Mouse (Mus musculus): Measurements from ENCODE around the gene Slc23a4. TPM values are rescaled to one million over a fixed set of nuclear protein-coding genes. Genes with fewer than 3 reads are reported as not detected.

The Slc23a4 gene
- polyA plus RNA-seq, 1 experiment, result not detected

DNA sequence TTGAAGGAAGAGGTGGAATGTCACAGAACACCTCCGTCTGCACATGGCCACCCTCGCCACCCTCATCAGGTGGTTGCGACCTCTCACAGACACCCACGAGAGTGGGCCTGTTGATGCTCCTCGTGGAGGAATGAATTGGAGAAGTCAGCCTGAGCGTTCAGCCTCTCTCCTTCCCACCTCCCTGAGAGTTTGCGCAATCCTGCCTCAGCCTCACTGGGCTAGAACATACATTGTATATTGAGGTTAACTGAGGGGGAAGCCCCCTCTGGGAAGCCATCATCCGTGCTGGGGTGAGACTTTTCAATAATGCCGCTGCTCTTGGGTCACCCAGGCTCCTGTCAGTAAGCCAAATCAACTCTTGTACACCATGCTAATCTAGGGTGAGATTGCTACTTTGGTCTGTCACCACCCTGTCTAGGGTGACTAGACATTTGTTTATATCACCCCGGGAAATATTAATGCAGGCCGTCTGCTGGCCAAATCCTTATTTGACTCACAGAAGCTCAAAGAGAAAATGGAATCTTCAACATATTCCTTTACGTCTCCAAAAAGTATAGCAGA is 1.0 kb downstream of the Slc23a4 start:
- Histone ChIP-seq H3K4me3 (ENCODE audit: insufficient read depth, low read depth, low read length) (no peak overlapping the region), H3K27ac (replicated peaks; ENCODE audit: low read depth, low read length) (no peak overlapping the region)

DNA sequence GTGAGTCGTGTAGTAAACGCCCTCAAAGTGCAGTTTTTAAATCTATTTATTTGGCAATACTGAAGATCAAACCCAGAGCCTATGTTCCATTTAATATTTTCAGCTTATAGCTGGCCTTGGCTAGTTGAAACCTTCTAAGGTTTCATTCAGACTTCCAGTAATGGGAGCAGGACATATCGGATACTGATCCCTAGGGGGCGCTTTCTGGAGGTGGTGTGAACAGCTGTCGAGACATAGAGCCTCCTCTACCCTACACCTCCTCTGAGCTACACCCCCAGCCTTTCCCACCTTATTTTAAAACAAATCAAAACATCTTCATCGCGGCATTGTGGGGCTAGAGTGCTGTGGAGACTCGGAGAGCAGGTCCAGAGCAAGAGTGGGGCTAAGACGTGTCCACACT is 7.5 kb downstream of the Slc23a4 start:
- Histone ChIP-seq H3K4me1 (ENCODE audit: control insufficient read depth, insufficient read depth, insufficient read length, low read length) (no peaks in the 10 kb centered on the region), H3K4me3 (ENCODE audit: insufficient read depth, low read depth, low read length) (no peak overlapping the region)

More for the DNA sequence above, 1.0 kb downstream of the Slc23a4 start:
- H3K4me1 ChIP-seq (ENCODE audit: control insufficient read depth, insufficient read depth, insufficient read length, low read length), result no peaks in the 10 kb centered on the region; the same call in 1 of the 2 replicates

DNA sequence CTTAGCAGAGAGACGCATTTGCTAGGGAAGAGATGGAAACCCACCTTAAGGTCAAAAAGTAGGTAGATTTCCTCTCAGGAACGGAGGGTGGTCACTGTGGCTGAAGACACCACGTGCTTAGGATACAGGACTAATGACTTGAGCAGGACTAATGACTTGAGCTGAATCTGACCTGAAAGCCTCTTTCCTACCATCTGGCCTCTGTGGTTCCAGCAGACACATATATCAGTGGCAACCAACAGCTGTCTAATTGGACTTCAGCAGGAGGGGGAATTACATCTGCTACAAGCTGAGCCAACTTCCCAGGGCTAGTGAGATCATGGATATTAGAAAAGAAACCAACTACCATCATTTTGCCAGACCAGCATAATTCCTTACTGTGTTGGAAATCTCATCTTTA is 8.9 kb downstream of the Slc23a4 start:
- H3K4me3 ChIP-seq (ENCODE audit: insufficient read depth, low read depth, low read length), result no peak overlapping the region
- H3K4me1 ChIP-seq (ENCODE audit: control insufficient read depth, insufficient read depth, insufficient read length, low read length), result no peaks in the 10 kb centered on the region
- H3K27ac ChIP-seq (replicated peaks; ENCODE audit: low read depth, low read length), result no peak overlapping the region

More for the DNA sequence above, 7.5 kb downstream of the Slc23a4 start:
- no peak overlapping the region for H3K27ac ChIP-seq (replicated peaks; ENCODE audit: low read depth, low read length)

DNA sequence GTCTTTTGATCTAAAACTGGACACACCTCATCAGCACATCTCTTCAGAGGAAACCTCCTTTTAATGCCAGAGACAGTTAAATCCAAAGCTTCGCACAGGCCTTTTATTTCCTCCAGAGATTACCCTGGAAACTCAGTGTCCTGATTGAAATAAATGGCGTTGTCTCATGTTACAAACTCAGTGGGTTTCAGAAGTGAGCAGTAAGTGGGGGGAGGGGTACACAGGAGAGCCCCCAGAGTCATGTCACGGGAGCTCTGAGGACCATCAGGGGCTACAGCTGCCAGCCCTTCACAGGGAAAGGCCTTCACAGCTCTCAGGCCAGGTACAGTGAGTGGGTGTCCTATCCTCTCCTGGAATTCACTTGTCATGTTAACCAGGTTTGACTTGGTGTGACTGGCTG is 17.0 kb downstream of the Slc23a4 start:
- no peak overlapping the region for H3K27ac ChIP-seq (replicated peaks; ENCODE audit: low read depth, low read length)
- no peak overlapping the region for H3K4me3 ChIP-seq (ENCODE audit: insufficient read depth, low read depth, low read length)
- no peaks in the 10 kb centered on the region for H3K4me1 ChIP-seq (ENCODE audit: control insufficient read depth, insufficient read depth, insufficient read length, low read length)

DNA sequence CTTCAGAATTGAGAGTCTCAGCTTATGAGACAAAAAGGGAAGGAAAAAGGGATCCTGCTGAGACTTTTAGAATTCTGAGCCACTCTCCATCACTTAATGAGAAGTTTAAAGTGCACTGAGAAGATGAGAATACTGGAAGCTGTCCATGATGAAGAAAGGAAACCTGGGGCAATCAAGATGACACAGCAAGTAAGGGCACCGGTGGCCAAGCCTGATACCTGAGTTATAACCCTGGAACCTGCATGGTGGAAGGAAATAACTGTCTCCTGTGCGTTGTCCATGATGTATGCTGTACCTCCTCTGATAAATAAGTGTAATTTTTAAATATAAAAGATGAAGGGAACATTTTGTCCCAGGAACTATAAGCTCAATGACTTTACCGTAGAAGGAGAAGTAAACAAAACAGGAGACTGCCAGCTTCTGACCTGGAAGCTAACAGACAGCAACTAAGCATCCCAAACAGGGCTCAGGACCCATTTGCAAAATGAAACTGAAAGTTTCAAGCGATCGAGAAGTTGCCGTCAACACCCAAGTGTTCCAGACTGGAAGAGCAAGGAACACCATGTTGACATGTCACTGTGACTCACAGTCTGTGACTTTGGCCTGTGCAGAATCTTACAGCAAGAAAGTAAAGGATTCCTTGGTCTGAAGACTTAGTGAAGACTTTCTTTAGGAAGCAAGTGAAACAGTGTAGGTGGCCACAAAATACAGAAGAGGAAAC is 22.2 kb downstream of the Slc23a4 start:
- Histone ChIP-seq H3K4me3 (ENCODE audit: insufficient read depth, low read depth, low read length) (no peak overlapping the region; the same call in 1 of the 2 replicates), H3K4me1 (ENCODE audit: control insufficient read depth, insufficient read depth, insufficient read length, low read length) (no peaks in the 10 kb centered on the region), H3K27ac (replicated peaks; ENCODE audit: low read depth, low read length) (no peak overlapping the region)

DNA sequence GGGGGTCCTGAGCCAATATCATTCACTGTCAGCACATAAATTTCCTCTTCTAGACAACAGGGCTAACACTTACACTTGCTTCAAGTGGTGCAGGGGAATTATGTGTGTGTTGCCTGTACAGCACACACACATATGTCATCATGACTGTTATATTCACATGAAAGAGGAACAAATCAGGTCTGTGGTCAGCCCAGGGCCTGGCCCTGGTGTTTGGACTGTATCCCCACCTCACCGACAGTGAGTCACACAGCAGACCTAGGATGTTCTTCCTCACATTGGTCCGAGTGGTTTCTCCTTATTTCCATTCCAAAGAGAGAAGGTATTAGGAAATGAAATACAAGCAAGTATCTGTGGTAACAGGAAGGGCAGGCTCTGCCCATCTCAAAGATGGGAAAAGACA is 23.7 kb downstream of the Slc23a4 start:
- H3K27ac ChIP-seq (replicated peaks; ENCODE audit: low read depth, low read length), result no peak overlapping the region
- no peak overlapping the region for H3K4me3 ChIP-seq (ENCODE audit: insufficient read depth, low read depth, low read length)
- H3K4me1 ChIP-seq (ENCODE audit: control insufficient read depth, insufficient read depth, insufficient read length, low read length), result no peaks in the 10 kb centered on the region

DNA sequence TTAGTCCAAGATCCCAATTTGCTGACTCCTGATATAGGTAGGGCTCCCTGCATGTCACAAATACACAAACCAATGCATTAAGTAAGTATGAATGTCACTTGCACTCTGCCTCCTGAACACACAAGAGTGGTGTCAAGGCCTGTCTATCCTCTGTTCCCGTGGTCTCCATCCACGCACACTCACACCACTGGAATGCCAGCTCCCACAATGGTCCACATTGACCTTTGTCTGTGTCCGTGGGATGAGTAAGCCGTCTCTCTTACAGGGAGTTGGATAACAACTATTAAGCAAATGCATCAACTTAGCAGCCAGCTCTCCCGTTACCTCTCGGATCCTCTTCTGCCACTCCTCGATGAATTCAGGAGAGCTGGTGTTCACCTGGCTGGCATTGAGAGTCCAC is 29.1 kb downstream of the Slc23a4 start:
- Histone ChIP-seq H3K4me3 (ENCODE audit: insufficient read depth, low read depth, low read length) (no peak overlapping the region), H3K27ac (replicated peaks; ENCODE audit: low read depth, low read length) (no peak overlapping the region)

DNA sequence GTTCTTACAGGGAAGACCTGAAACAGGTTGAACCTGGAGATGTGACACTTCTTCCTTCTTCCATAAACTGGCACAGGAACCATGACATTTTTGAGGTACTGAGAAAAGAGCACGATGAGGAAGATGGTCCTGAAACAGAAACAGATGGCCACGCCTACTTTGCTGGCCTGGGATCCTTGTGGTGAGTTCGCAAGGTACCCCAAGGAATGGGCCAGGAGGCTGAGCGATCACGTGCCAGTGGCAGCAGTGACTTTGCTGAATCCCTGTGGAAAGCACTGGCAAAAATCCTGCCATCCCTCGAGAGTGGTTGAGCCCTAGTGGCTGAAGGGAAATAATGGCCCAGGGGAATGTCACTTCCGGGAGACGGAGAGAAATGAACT is 32.4 kb downstream of the Slc23a4 start:
- H3K4me3 ChIP-seq (ENCODE audit: insufficient read depth, low read depth, low read length), result no peak overlapping the region
- no peak overlapping the region for H3K27ac ChIP-seq (replicated peaks; ENCODE audit: low read depth, low read length)
- H3K4me1 ChIP-seq (ENCODE audit: control insufficient read depth, insufficient read depth, insufficient read length, low read length), result peaks cover 7% of the 10 kb centered on the region; the same call in 1 of the 2 replicates

More for the DNA sequence above, 29.1 kb downstream of the Slc23a4 start:
- peaks cover 5% of the 10 kb centered on the region; the same call in 1 of the 2 replicates for H3K4me1 ChIP-seq (ENCODE audit: control insufficient read depth, insufficient read depth, insufficient read length, low read length)

DNA sequence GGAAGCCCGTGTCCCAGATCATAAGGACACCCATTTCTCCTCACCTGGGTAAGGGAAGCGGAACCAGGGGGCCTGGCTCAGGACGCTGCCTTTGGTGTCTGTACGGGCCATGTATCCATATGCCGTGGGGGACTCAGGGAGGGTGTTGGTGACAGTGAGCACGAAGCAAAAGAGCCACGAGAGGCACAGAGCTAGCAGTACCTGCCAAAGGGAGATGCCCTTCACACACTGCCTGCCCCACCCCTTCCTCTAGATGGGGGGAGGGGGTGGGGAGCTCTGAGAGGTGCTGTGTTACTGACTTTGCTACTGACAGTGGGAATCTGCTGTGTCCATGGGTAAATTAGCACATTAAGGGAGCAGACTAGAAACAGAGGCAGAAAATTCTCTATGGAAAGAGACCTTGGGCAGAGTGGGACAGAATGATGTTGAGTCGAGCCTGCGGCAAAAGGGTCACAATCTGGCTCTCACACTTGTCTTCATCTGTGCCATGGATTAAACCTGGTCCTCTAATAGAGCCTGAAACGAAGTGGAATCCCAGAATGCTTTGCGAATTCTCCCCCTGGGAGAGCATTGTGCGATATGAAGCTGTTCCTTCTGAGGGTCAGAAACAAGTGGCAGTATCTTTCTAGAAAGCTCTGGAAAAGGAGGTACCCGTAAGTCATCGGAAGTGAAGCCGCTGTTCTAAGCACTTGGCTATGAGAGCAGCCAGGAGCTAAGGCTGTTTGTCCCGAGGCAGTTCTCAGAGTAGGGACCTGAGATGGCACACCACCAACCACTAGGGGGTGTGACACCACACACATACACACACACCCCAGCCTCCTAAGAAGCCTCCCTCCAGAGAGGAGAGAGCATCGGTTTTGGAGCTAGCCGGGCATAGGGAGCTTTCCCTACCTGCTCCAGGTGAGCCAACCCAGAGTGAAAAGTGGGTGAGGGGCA is 33.0 kb downstream of the Slc23a4 start:
- H3K4me1 ChIP-seq (ENCODE audit: control insufficient read depth, insufficient read depth, insufficient read length, low read length), result peaks cover 7% of the 10 kb centered on the region; the same call in 1 of the 2 replicates
- H3K4me3 ChIP-seq (ENCODE audit: insufficient read depth, low read depth, low read length), result 0 out of 2 replicates have a peak overlapping the region, but pooled peaks have one; percentile 17
- no peak overlapping the region for H3K27ac ChIP-seq (replicated peaks; ENCODE audit: low read depth, low read length)

DNA sequence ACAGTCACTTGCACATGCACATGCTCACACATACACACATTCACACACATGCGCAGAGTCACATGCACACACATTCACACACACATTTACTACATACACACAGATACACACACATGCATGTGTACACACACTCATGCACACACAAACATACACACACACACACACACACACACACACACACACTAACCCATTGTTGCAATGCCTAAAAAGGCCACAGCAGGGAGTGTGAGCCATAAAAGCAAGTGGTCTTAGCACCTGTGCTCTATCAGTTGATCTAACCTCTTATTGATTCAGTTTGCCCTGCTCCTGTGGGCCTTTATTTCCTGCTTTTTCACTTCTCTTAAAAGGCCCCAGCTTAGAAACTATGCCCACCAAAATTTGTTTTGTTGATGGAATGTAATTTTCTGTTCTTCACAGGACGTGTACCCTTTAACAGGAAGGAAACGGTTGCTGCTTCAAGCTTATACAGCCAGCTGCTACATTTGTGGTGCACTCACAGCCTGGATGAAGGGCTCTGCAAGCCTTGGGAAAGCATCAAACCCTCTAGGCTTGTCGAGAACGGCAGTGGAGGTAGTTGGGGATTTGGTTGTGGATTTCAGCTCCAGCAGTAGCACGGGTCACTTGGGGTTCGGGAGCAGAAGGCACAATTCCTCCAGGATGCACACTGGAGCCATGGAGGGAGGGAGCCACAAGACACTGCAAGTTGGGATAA is 36.1 kb downstream of the Slc23a4 start:
- Histone ChIP-seq H3K4me1 (ENCODE audit: control insufficient read depth, insufficient read depth, insufficient read length, low read length) (peaks cover 7% of the 10 kb centered on the region; the same call in 1 of the 2 replicates), H3K4me3 (ENCODE audit: insufficient read depth, low read depth, low read length) (no peak overlapping the region), H3K27ac (replicated peaks; ENCODE audit: low read depth, low read length) (no peak overlapping the region)

DNA sequence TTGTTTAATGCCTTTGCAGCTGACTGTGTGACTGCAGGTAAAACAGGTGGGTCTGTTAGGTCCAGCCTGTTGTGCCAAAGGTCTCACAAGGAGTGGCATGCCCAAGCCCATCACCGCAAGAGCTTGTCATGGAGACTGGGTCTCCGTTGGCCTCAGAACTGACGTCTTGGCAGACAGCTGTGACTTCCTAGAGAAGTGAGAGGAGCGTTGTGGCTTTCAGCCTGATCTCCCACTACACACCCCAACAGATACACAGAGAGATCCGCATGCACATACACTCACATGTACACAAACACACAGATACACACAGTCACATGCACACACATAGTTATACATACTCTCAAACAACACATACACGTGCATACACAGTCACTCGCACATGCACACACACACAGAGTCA is 36.7 kb downstream of the Slc23a4 start:
- no peak overlapping the region for H3K27ac ChIP-seq (replicated peaks; ENCODE audit: low read depth, low read length)
- peaks cover 7% of the 10 kb centered on the region; the same call in 1 of the 2 replicates for H3K4me1 ChIP-seq (ENCODE audit: control insufficient read depth, insufficient read depth, insufficient read length, low read length)
- no peak overlapping the region for H3K4me3 ChIP-seq (ENCODE audit: insufficient read depth, low read depth, low read length)

DNA sequence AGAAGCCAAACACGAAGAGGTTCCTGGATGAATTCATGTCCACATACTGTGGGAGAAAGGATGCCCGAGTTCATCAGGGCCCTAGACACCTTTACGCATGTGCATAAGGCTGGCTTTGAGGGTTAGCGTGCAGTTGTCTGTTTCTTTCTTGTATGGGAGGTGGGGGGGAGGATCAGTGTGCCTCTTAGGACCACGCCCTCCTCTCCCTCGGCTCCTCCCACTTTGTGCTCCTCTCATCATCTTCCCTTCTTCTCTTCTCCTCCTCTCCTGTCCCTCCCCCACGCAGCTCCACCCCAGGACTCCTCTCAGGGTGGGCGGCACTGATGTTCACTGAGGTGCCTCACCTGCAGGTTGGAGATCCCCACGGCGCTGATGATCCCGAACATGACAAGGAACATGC is 39.7 kb downstream of the Slc23a4 start:
- Histone ChIP-seq H3K4me1 (ENCODE audit: control insufficient read depth, insufficient read depth, insufficient read length, low read length) (peaks cover 2% of the 10 kb centered on the region; the same call in 1 of the 2 replicates), H3K4me3 (ENCODE audit: insufficient read depth, low read depth, low read length) (no peak overlapping the region), H3K27ac (replicated peaks; ENCODE audit: low read depth, low read length) (no peak overlapping the region)

DNA sequence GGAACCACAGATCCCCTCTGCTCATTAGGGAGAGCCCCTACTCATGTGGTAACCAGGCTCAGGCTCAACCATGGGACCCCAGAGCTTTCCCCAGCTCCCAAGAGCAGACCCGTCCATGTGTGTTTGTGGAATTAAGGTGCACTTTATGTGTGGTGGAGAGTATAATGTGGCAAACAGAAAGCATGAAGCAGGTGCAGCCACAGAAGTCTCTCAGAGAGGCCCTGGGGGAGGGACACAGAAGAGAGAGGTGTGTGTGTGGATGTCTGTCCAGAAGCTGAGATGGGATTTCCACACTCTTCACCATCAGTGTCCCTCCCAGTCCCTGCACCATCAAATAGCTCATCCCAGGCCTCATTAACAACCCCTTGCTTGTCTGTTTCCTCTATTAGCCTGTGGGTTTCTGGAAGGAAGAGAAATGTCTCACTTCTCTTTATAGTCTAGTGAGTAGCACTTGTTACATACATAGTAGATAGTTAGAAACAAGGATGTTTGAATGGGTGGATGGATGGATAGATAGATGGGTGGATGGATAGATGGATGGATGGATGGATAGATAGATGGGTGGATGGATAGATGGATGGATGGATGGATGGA is 41.6 kb downstream of the Slc23a4 start:
- no peak overlapping the region for H3K27ac ChIP-seq (replicated peaks; ENCODE audit: low read depth, low read length)
- H3K4me3 ChIP-seq (ENCODE audit: insufficient read depth, low read depth, low read length), result no peak overlapping the region
- H3K4me1 ChIP-seq (ENCODE audit: control insufficient read depth, insufficient read depth, insufficient read length, low read length), result no peaks in the 10 kb centered on the region

DNA sequence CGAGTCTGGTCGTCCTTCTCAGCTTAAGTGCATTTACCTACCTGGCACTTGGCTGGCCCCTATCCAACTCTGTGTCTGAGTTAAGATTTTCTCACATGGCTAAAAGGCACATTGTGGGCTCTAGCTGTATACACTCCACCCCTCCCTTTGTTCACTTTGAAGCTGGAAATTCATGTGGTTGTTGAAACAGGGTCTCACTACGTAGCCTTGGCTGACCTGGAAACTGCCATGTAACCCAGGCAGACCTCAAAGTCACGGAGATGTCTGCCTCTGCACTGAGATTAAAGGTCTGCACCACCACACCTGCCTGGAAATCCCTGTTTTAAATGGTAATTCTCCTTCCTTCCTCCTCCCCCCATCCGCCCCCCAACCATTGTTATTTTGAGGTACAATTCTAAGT is 44.7 kb downstream of the Slc23a4 start:
- Histone ChIP-seq H3K4me1 (ENCODE audit: control insufficient read depth, insufficient read depth, insufficient read length, low read length) (peaks cover 4% of the 10 kb centered on the region; the same call in 1 of the 2 replicates), H3K4me3 (ENCODE audit: insufficient read depth, low read depth, low read length) (no peak overlapping the region), H3K27ac (replicated peaks; ENCODE audit: low read depth, low read length) (no peak overlapping the region)
